Mouse (Mus musculus): ENCODE results near the gene Mybphl.
A peak's percentile ranks its signal among the peaks of the same experiment; 100 is the strongest.

The Mybphl gene

GRCm38 (mm10) chr3:108392299-108392698, 27.6 kb downstream of the Mybphl start:
- Histone ChIP-seq H3K36me3 (ENCODE audit: insufficient read depth, low read length) (peaks cover 16% of the 10 kb centered on the region), H3K9me3 (ENCODE audit: low read length) (no peaks in the 10 kb centered on the region), H3K4me3 (replicated peaks; ENCODE audit: low read length) (peak overlapping the region; percentile 50), H3K27me3 (ENCODE audit: insufficient read depth, low read length) (peaks cover 51% of the 10 kb centered on the region), H3K4me1 (replicated peaks; ENCODE audit: low read depth, low read length) (peaks cover 64% of the 10 kb centered on the region)
- TF ChIP-seq CTCF (conservative IDR thresholded peaks at IDR 0.05; ENCODE audit: low read length) (no peak), POU5F1 (IDR thresholded peaks at IDR 0.05; ENCODE audit: borderline replicate concordance, low read length) (no peak)

- peak overlapping the region; percentile 50 for H3K4me3 ChIP-seq (replicated peaks; ENCODE audit: low read length)
- no peaks in the 10 kb centered on the region for H3K9me3 ChIP-seq (ENCODE audit: low read length)
- H3K4me1 ChIP-seq (replicated peaks; ENCODE audit: low read depth, low read length): peaks cover 64% of the 10 kb centered on the region
- TF ChIP-seq NANOG (IDR thresholded peaks at IDR 0.05; ENCODE audit: borderline replicate concordance, low read length) (no peak), POU5F1 (IDR thresholded peaks at IDR 0.05; ENCODE audit: borderline replicate concordance, low read length) (no peak), CTCF (conservative IDR thresholded peaks at IDR 0.05; ENCODE audit: low read length) (no peak)
- peaks cover 56% of the 10 kb centered on the region for H3K27me3 ChIP-seq (ENCODE audit: insufficient read depth, low read length)
- H3K36me3 ChIP-seq (ENCODE audit: insufficient read depth, low read length): peaks cover 11% of the 10 kb centered on the region
Observed at GRCm38 (mm10) chr3:108392793-108393192, 28.1 kb downstream of the Mybphl start.

GRCm38 (mm10) chr3:108398281-108398680, 33.6 kb downstream of the Mybphl start:
- H3K4me3 ChIP-seq (replicated peaks; ENCODE audit: low read length): peak overlapping the region; percentile 63
- H3K36me3 ChIP-seq (ENCODE audit: insufficient read depth, low read length): no peaks in the 10 kb centered on the region
- TF ChIP-seq POU5F1 (IDR thresholded peaks at IDR 0.05; ENCODE audit: borderline replicate concordance, low read length) (no peak), CTCF (conservative IDR thresholded peaks at IDR 0.05; ENCODE audit: low read length) (no peak), NANOG (IDR thresholded peaks at IDR 0.05; ENCODE audit: borderline replicate concordance, low read length) (no peak)
- peaks cover 66% of the 10 kb centered on the region for H3K4me1 ChIP-seq (replicated peaks; ENCODE audit: low read depth, low read length)
- peaks cover 85% of the 10 kb centered on the region for H3K27me3 ChIP-seq (ENCODE audit: insufficient read depth, low read length)
- H3K9me3 ChIP-seq (ENCODE audit: low read length): no peaks in the 10 kb centered on the region

GRCm38 (mm10) chr3:108400442-108400841, 35.7 kb downstream of the Mybphl start:
- Histone ChIP-seq H3K27me3 (ENCODE audit: insufficient read depth, low read length) (peaks cover 89% of the 10 kb centered on the region), H3K4me1 (replicated peaks; ENCODE audit: low read depth, low read length) (peaks cover 75% of the 10 kb centered on the region)
- TF ChIP-seq NANOG (IDR thresholded peaks at IDR 0.05; ENCODE audit: borderline replicate concordance, low read length) (no peak), CTCF (conservative IDR thresholded peaks at IDR 0.05; ENCODE audit: low read length) (no peak), POU5F1 (IDR thresholded peaks at IDR 0.05; ENCODE audit: borderline replicate concordance, low read length) (no peak)

GRCm38 (mm10) chr3:108401692-108402527, 37.2 kb downstream of the Mybphl start:
- no peak for TF ChIP-seq NANOG (IDR thresholded peaks at IDR 0.05; ENCODE audit: borderline replicate concordance, low read length)
- peak; percentile 64 for TF ChIP-seq CTCF (conservative IDR thresholded peaks at IDR 0.05; ENCODE audit: low read length)
- Histone ChIP-seq H3K36me3 (ENCODE audit: insufficient read depth, low read length) (no peaks in the 10 kb centered on the region), H3K27me3 (ENCODE audit: insufficient read depth, low read length) (peaks cover 87% of the 10 kb centered on the region), H3K4me1 (replicated peaks; ENCODE audit: low read depth, low read length) (peaks cover 74% of the 10 kb centered on the region), H3K9me3 (ENCODE audit: low read length) (no peaks in the 10 kb centered on the region), H3K4me3 (replicated peaks; ENCODE audit: low read length) (peak overlapping the region; percentile 60)

More at GRCm38 (mm10) chr3:108400442-108400841, 35.7 kb downstream of the Mybphl start:
- Histone ChIP-seq H3K9me3 (ENCODE audit: low read length) (no peaks in the 10 kb centered on the region), H3K36me3 (ENCODE audit: insufficient read depth, low read length) (no peaks in the 10 kb centered on the region), H3K4me3 (replicated peaks; ENCODE audit: low read length) (no peak overlapping the region)

GRCm38 (mm10) chr3:108402528-108402920, 37.8 kb downstream of the Mybphl start:
- H3K36me3 ChIP-seq (ENCODE audit: insufficient read depth, low read length): no peaks in the 10 kb centered on the region
- TF ChIP-seq NANOG (IDR thresholded peaks at IDR 0.05; ENCODE audit: borderline replicate concordance, low read length) (no peak), CTCF (conservative IDR thresholded peaks at IDR 0.05; ENCODE audit: low read length) (no peak)
- peak overlapping the region; percentile 60 for H3K4me3 ChIP-seq (replicated peaks; ENCODE audit: low read length)
- no peaks in the 10 kb centered on the region for H3K9me3 ChIP-seq (ENCODE audit: low read length)
- peaks cover 73% of the 10 kb centered on the region for H3K4me1 ChIP-seq (replicated peaks; ENCODE audit: low read depth, low read length)
- peaks cover 87% of the 10 kb centered on the region for H3K27me3 ChIP-seq (ENCODE audit: insufficient read depth, low read length)

- Histone ChIP-seq H3K4me1 (replicated peaks; ENCODE audit: low read depth, low read length) (peaks cover 66% of the 10 kb centered on the region), H3K9me3 (ENCODE audit: low read length) (no peaks in the 10 kb centered on the region), H3K4me3 (replicated peaks; ENCODE audit: low read length) (peak overlapping the region; percentile 64), H3K36me3 (ENCODE audit: insufficient read depth, low read length) (no peaks in the 10 kb centered on the region), H3K27me3 (ENCODE audit: insufficient read depth, low read length) (peaks cover 84% of the 10 kb centered on the region)
- TF ChIP-seq CTCF (conservative IDR thresholded peaks at IDR 0.05; ENCODE audit: low read length) (no peak), POU5F1 (IDR thresholded peaks at IDR 0.05; ENCODE audit: borderline replicate concordance, low read length) (no peak), NANOG (IDR thresholded peaks at IDR 0.05; ENCODE audit: borderline replicate concordance, low read length) (no peak)
Observed at GRCm38 (mm10) chr3:108405536-108406305, 41.0 kb downstream of the Mybphl start.

- peak overlapping the region; percentile 64 for H3K4me3 ChIP-seq (replicated peaks; ENCODE audit: low read length)
- peaks cover 68% of the 10 kb centered on the region for H3K4me1 ChIP-seq (replicated peaks; ENCODE audit: low read depth, low read length)
- H3K36me3 ChIP-seq (ENCODE audit: insufficient read depth, low read length): no peaks in the 10 kb centered on the region
- H3K9me3 ChIP-seq (ENCODE audit: low read length): no peaks in the 10 kb centered on the region
- H3K27me3 ChIP-seq (ENCODE audit: insufficient read depth, low read length): peaks cover 78% of the 10 kb centered on the region
- TF ChIP-seq POU5F1 (IDR thresholded peaks at IDR 0.05; ENCODE audit: borderline replicate concordance, low read length) (no peak), NANOG (IDR thresholded peaks at IDR 0.05; ENCODE audit: borderline replicate concordance, low read length) (no peak), CTCF (conservative IDR thresholded peaks at IDR 0.05; ENCODE audit: low read length) (no peak)
Observed at GRCm38 (mm10) chr3:108406306-108406885, 41.7 kb downstream of the Mybphl start.
